Mouse (Mus musculus): ENCODE measurements at regions not wholly inside any gene's neighbourhood (a gene's known extent, or its start where the extent isn't known, plus 50 kb on each side); places are given as distances from the start of the nearest gene placed in this dataset.

GRCm38 (mm10) chr1:35797064-35797463 lies 271.1 kb upstream of the Hs6st1 start:
- no peaks in the 10 kb centered on the region for H3K4me1 ChIP-seq (ENCODE audit: control insufficient read depth, insufficient read depth, low read length)
- H3K9ac ChIP-seq (ENCODE audit: low read depth, low read length), result no peak overlapping the region
- 86% methylated on average over 2 of the region's 2 CpGs for WGBS
- no peak overlapping the region for H3K27ac ChIP-seq (ENCODE audit: low read depth, low read length)
- no peak for ATAC-seq (ENCODE audit: low FRiP score, low TSS enrichment)
- H3K4me2 ChIP-seq (replicated peaks; ENCODE audit: low read depth, low read length), result no peak overlapping the region
- peaks cover 2% of the 10 kb centered on the region; the same call in 1 of the 2 replicates for H3K9me3 ChIP-seq (ENCODE audit: control insufficient read depth, low read length)
- H3K27me3 ChIP-seq (ENCODE audit: control insufficient read depth, insufficient read depth, low read length), result no peaks in the 10 kb centered on the region
- no peak overlapping the region for H3K4me3 ChIP-seq (ENCODE audit: low read length)
- H3K36me3 ChIP-seq (ENCODE audit: control insufficient read depth, insufficient read depth, low read length), result no peaks in the 10 kb centered on the region

- 77% methylated on average over 2 of the region's 2 CpGs for WGBS
- Histone ChIP-seq H3K4me2 (replicated peaks; ENCODE audit: low read depth, low read length) (no peak overlapping the region), H3K9me3 (ENCODE audit: control insufficient read depth, low read length) (peaks cover 2% of the 10 kb centered on the region; the same call in 1 of the 2 replicates), H3K27ac (ENCODE audit: low read depth, low read length) (no peak overlapping the region), H3K9ac (ENCODE audit: low read depth, low read length) (no peak overlapping the region), H3K4me3 (ENCODE audit: low read length) (no peak overlapping the region), H3K27me3 (ENCODE audit: control insufficient read depth, insufficient read depth, low read length) (no peaks in the 10 kb centered on the region), H3K4me1 (ENCODE audit: control insufficient read depth, insufficient read depth, low read length) (no peaks in the 10 kb centered on the region), H3K36me3 (ENCODE audit: control insufficient read depth, insufficient read depth, low read length) (no peaks in the 10 kb centered on the region)
- ATAC-seq (ENCODE audit: low FRiP score, low TSS enrichment), result no peak
Measured at GRCm38 (mm10) chr1:35797526-35797925, 270.7 kb upstream of the Hs6st1 start.

DNA sequence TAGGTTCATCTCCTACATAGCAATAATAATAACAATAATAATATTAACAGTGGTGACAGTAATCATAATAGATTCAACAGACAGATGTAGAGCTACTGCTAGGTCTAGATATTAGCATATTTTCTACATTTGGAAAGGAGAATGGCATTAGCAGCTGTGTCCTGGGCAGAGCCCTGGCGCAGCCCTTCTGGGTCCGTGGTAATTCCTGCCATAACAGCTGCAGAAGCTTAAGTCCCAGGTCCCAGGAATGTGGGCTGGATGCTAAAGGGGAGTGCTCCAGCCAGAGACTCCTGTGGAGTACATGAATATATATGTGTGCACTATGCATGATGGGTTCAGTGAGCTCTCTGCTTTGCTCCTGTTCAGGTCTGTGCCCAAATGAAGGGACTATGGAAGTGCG lies 262.7 kb upstream of the Hs6st1 start:
- H3K36me3 ChIP-seq (ENCODE audit: control insufficient read depth, insufficient read depth, low read length), result no peaks in the 10 kb centered on the region
- H3K4me2 ChIP-seq (replicated peaks; ENCODE audit: low read depth, low read length), result no peak overlapping the region
- 90% methylated on average over 3 of the region's 3 CpGs for WGBS
- H3K9me3 ChIP-seq (ENCODE audit: control insufficient read depth, low read length), result peaks cover 2% of the 10 kb centered on the region; the same call in 1 of the 2 replicates
- no peak overlapping the region for H3K27ac ChIP-seq (ENCODE audit: low read depth, low read length)
- no peaks in the 10 kb centered on the region for H3K4me1 ChIP-seq (ENCODE audit: control insufficient read depth, insufficient read depth, low read length)
- H3K27me3 ChIP-seq (ENCODE audit: control insufficient read depth, insufficient read depth, low read length), result no peaks in the 10 kb centered on the region
- H3K9ac ChIP-seq (ENCODE audit: low read depth, low read length), result no peak overlapping the region
- no peak for ATAC-seq (ENCODE audit: low FRiP score, low TSS enrichment)
- H3K4me3 ChIP-seq (ENCODE audit: low read length), result no peak overlapping the region

GRCm38 (mm10) chr1:35806329-35806728 lies 261.9 kb upstream of the Hs6st1 start:
- Histone ChIP-seq H3K4me3 (ENCODE audit: low read length) (no peak overlapping the region), H3K27ac (ENCODE audit: low read depth, low read length) (no peak overlapping the region), H3K4me1 (ENCODE audit: control insufficient read depth, insufficient read depth, low read length) (no peaks in the 10 kb centered on the region), H3K9me3 (ENCODE audit: control insufficient read depth, low read length) (peaks cover 2% of the 10 kb centered on the region; the same call in 1 of the 2 replicates), H3K36me3 (ENCODE audit: control insufficient read depth, insufficient read depth, low read length) (no peaks in the 10 kb centered on the region), H3K4me2 (replicated peaks; ENCODE audit: low read depth, low read length) (no peak overlapping the region), H3K9ac (ENCODE audit: low read depth, low read length) (no peak overlapping the region), H3K27me3 (ENCODE audit: control insufficient read depth, insufficient read depth, low read length) (no peaks in the 10 kb centered on the region)
- 41% methylated on average over 2 of the region's 2 CpGs for WGBS
- no peak for ATAC-seq (ENCODE audit: low FRiP score, low TSS enrichment)

DNA sequence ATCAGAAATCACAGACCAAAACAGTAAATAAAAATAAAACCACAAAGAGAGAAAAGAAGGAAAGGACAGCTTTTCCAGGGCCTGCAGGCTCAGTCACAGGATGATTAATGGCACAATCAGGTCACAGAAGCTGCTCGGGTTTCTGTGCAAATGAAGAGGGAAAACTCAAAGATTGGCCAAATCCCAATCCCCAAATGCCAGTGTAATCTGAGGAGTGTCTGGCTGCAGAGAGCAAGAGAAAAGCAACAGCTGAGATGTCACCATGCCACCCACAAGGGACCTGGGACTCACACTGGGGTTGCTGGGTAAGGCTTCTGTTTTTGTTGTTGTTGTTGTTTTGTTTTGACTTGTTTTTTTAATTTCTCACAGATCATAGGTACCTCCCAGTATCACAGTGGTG lies 261.5 kb upstream of the Hs6st1 start:
- H3K27ac ChIP-seq (ENCODE audit: low read depth, low read length), result no peak overlapping the region
- H3K4me2 ChIP-seq (replicated peaks; ENCODE audit: low read depth, low read length), result no peak overlapping the region
- H3K4me3 ChIP-seq (ENCODE audit: low read length), result no peak overlapping the region
- peak; percentile 77; the same call in 1 of the 2 replicates for ATAC-seq (ENCODE audit: low FRiP score, low TSS enrichment)
- H3K36me3 ChIP-seq (ENCODE audit: control insufficient read depth, insufficient read depth, low read length), result no peaks in the 10 kb centered on the region
- H3K27me3 ChIP-seq (ENCODE audit: control insufficient read depth, insufficient read depth, low read length), result no peaks in the 10 kb centered on the region
- peaks cover under 1% of the 10 kb centered on the region; the same call in 1 of the 2 replicates for H3K9me3 ChIP-seq (ENCODE audit: control insufficient read depth, low read length)
- no peak overlapping the region for H3K9ac ChIP-seq (ENCODE audit: low read depth, low read length)
- H3K4me1 ChIP-seq (ENCODE audit: control insufficient read depth, insufficient read depth, low read length), result no peaks in the 10 kb centered on the region
- WGBS, result 6% methylated on average over 1 of the region's 1 CpGs

DNA sequence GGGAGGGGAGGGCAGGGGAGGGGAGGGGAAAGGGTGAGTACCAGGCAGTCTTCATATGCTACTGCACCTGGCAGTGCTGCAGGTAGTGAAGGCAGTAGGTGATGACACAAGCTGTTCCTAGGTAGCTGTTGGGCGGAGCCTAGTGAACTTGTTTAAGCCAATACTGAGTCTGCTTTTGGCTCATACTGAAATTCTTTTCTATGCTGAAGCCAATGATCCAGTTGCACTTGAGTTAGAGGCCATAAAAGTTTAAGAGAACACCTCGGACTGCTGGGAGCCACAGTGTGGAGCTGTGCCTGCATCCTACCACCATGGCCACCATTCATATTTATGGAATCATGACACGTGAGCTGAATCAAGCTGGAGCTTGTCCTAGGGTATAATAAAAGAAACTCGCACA lies 259.3 kb upstream of the Hs6st1 start:
- Histone ChIP-seq H3K4me2 (replicated peaks; ENCODE audit: low read depth, low read length) (no peak overlapping the region), H3K4me3 (ENCODE audit: low read length) (no peak overlapping the region), H3K9me3 (ENCODE audit: control insufficient read depth, low read length) (no peaks in the 10 kb centered on the region), H3K27ac (ENCODE audit: low read depth, low read length) (no peak overlapping the region), H3K27me3 (ENCODE audit: control insufficient read depth, insufficient read depth, low read length) (no peaks in the 10 kb centered on the region), H3K4me1 (ENCODE audit: control insufficient read depth, insufficient read depth, low read length) (no peaks in the 10 kb centered on the region), H3K9ac (ENCODE audit: low read depth, low read length) (no peak overlapping the region), H3K36me3 (ENCODE audit: control insufficient read depth, insufficient read depth, low read length) (no peaks in the 10 kb centered on the region)
- WGBS, result 77% methylated on average over 4 of the region's 4 CpGs
- no peak for ATAC-seq (ENCODE audit: low FRiP score, low TSS enrichment)

DNA sequence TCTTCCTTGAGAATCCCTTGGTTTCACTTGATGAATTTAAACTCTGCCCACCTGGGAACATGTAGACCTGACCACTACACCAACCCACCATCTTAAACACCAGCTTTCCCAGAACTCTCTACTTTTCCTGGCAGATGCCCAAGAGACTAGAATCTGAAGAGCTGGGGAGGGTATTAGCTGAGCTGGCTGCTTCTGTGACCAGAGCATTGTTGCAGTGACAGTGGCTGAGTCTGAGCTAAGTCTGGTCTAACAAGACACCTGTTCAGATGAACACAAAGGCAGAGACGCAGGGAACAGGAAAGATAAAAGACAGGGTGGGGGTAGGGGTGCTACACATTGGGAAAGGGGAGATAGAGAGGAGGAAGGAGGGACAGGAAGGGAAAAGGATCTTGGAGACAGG lies 258.9 kb upstream of the Hs6st1 start:
- no peak for ATAC-seq (ENCODE audit: low FRiP score, low TSS enrichment)
- no peaks in the 10 kb centered on the region for H3K36me3 ChIP-seq (ENCODE audit: control insufficient read depth, insufficient read depth, low read length)

GRCm38 (mm10) chr1:35810571-35811342 lies 257.4 kb upstream of the Hs6st1 start:
- Histone ChIP-seq H3K27ac (ENCODE audit: low read depth, low read length) (no peak overlapping the region), H3K9ac (ENCODE audit: low read depth, low read length) (no peak overlapping the region), H3K36me3 (ENCODE audit: control insufficient read depth, insufficient read depth, low read length) (no peaks in the 10 kb centered on the region), H3K4me2 (replicated peaks; ENCODE audit: low read depth, low read length) (no peak overlapping the region), H3K4me3 (ENCODE audit: low read length) (no peak overlapping the region), H3K4me1 (ENCODE audit: control insufficient read depth, insufficient read depth, low read length) (no peaks in the 10 kb centered on the region), H3K9me3 (ENCODE audit: control insufficient read depth, low read length) (no peaks in the 10 kb centered on the region), H3K27me3 (ENCODE audit: control insufficient read depth, insufficient read depth, low read length) (no peaks in the 10 kb centered on the region)
- 60% methylated on average over 8 of the region's 8 CpGs for WGBS
- ATAC-seq (ENCODE audit: low FRiP score, low TSS enrichment), result no peak

More for the DNA sequence above, 258.9 kb upstream of the Hs6st1 start:
- H3K27me3 ChIP-seq (ENCODE audit: control insufficient read depth, insufficient read depth, low read length), result no peaks in the 10 kb centered on the region
- H3K4me2 ChIP-seq (replicated peaks; ENCODE audit: low read depth, low read length), result no peak overlapping the region
- H3K4me3 ChIP-seq (ENCODE audit: low read length), result no peak overlapping the region
- H3K27ac ChIP-seq (ENCODE audit: low read depth, low read length), result no peak overlapping the region
- no peak overlapping the region for H3K9ac ChIP-seq (ENCODE audit: low read depth, low read length)
- WGBS, result 63% methylated on average over 1 of the region's 1 CpGs
- no peaks in the 10 kb centered on the region for H3K9me3 ChIP-seq (ENCODE audit: control insufficient read depth, low read length)
- H3K4me1 ChIP-seq (ENCODE audit: control insufficient read depth, insufficient read depth, low read length), result no peaks in the 10 kb centered on the region

GRCm38 (mm10) chr1:35811380-35811779 lies 256.8 kb upstream of the Hs6st1 start:
- H3K4me3 ChIP-seq (ENCODE audit: low read length), result no peak overlapping the region
- WGBS, result 58% methylated on average over 6 of the region's 6 CpGs

More at GRCm38 (mm10) chr1:35811380-35811779, 256.8 kb upstream of the Hs6st1 start:
- Histone ChIP-seq H3K27me3 (ENCODE audit: control insufficient read depth, insufficient read depth, low read length) (no peaks in the 10 kb centered on the region), H3K4me1 (ENCODE audit: control insufficient read depth, insufficient read depth, low read length) (no peaks in the 10 kb centered on the region), H3K36me3 (ENCODE audit: control insufficient read depth, insufficient read depth, low read length) (no peaks in the 10 kb centered on the region), H3K9ac (ENCODE audit: low read depth, low read length) (no peak overlapping the region), H3K4me2 (replicated peaks; ENCODE audit: low read depth, low read length) (no peak overlapping the region), H3K27ac (ENCODE audit: low read depth, low read length) (no peak overlapping the region), H3K9me3 (ENCODE audit: control insufficient read depth, low read length) (no peaks in the 10 kb centered on the region)
- ATAC-seq (ENCODE audit: low FRiP score, low TSS enrichment), result no peak

Measured in kidney, embryonic 14.5 days (tissue).